Comparison of ENCODE assay signal across 13 mouse cellular contexts in genomic region chr13:31362386-31362785, GRCm38 (mm10).
DNase-seq lines count a peak whose midpoint lies in the region; ATAC-seq and TF ChIP-seq lines count a peak whose summit lies in the region.
"Had no signal": no experiment of that assay in that cellular context is flagged by ENCODE, and none has a peak within 500 bp of the region (broad histone marks: within the 10 kb centered on the region; RNA-seq: fewer than 3 reads in every experiment).

No protein-coding gene starts in this region.

- H3K9me3 ChIP-seq in hindbrain, postnatal 0 days (ENCODE audit: low read length), result no peaks in the 10 kb centered on the region
- no peaks in the 10 kb centered on the region for H3K9me3 ChIP-seq in hindbrain, embryonic 12.5 days (replicated peaks)
- H3K9me3 ChIP-seq in lung, embryonic 16.5 days (ENCODE audit: control insufficient read depth, low read length), result no peaks in the 10 kb centered on the region
- H3K9me3 ChIP-seq: limb, embryonic 15.5 days; stomach, embryonic 15.5 days had no signal

- no peaks in the 10 kb centered on the region for H3K27me3 ChIP-seq in hindbrain, postnatal 0 days (ENCODE audit: insufficient read depth, low read length)
- no peaks in the 10 kb centered on the region for H3K27me3 ChIP-seq in hindbrain, embryonic 12.5 days
- H3K27me3 ChIP-seq in lung, embryonic 16.5 days (ENCODE audit: control insufficient read depth, insufficient read depth, low read depth, low read length), result no peaks in the 10 kb centered on the region
- H3K27me3 ChIP-seq: limb, embryonic 15.5 days; stomach, embryonic 15.5 days had no signal

- H3K4me3 ChIP-seq in hindbrain, postnatal 0 days (ENCODE audit: low read length), result no peak overlapping the region
- no peak overlapping the region for H3K4me3 ChIP-seq in hindbrain, embryonic 12.5 days
- H3K4me3 ChIP-seq in lung, embryonic 16.5 days (ENCODE audit: low read length), result no peak overlapping the region
- H3K4me3 ChIP-seq: gastrocnemius, adult 2 months; limb, embryonic 15.5 days; stomach, embryonic 15.5 days had no signal

- no peak for TF ChIP-seq CTCF in hindbrain, postnatal 0 days (IDR thresholded peaks at IDR 0.05; ENCODE audit: low read depth)

- no peaks in the 10 kb centered on the region for H3K4me1 ChIP-seq in hindbrain, postnatal 0 days (ENCODE audit: insufficient read depth, low read length)
- peaks cover 6% of the 10 kb centered on the region for H3K4me1 ChIP-seq in hindbrain, embryonic 12.5 days
- 0 out of 2 replicates have a peak, but pooled peaks cover 2% of the 10 kb centered on the region for H3K4me1 ChIP-seq in lung, embryonic 16.5 days (replicated peaks; ENCODE audit: control insufficient read depth, insufficient read depth, low read length)
- H3K4me1 ChIP-seq: stomach, embryonic 15.5 days had no signal

- 17% methylated on average over 3 of the region's 3 CpGs for WGBS in hindbrain, postnatal 0 days
- 21% methylated on average over 3 of the region's 3 CpGs for WGBS in hindbrain, embryonic 12.5 days
- WGBS in lung, embryonic 16.5 days, result 8% methylated on average over 3 of the region's 3 CpGs

- H3K9ac ChIP-seq in hindbrain, postnatal 0 days (replicated peaks; ENCODE audit: low read length), result no peak overlapping the region
- no peak overlapping the region for H3K9ac ChIP-seq in hindbrain, embryonic 12.5 days
- no peak overlapping the region for H3K9ac ChIP-seq in lung, embryonic 16.5 days (ENCODE audit: low read length)
- H3K9ac ChIP-seq: limb, embryonic 15.5 days; stomach, embryonic 15.5 days had no signal

- no peaks in the 10 kb centered on the region for H3K36me3 ChIP-seq in hindbrain, postnatal 0 days (ENCODE audit: insufficient read depth, low read length)
- H3K36me3 ChIP-seq in hindbrain, embryonic 12.5 days, result no peaks in the 10 kb centered on the region
- no peaks in the 10 kb centered on the region for H3K36me3 ChIP-seq in lung, embryonic 16.5 days (ENCODE audit: control insufficient read depth, insufficient read depth, low read length)
- H3K36me3 ChIP-seq: limb, embryonic 15.5 days; stomach, embryonic 15.5 days had no signal

- peak; percentile 63 for ATAC-seq in hindbrain, postnatal 0 days
- ATAC-seq in hindbrain, embryonic 12.5 days (ENCODE audit: low FRiP score), result no peak
- peak; percentile 70 for ATAC-seq in lung, embryonic 16.5 days (ENCODE audit: low read depth)
- no peak for ATAC-seq in megakaryocyte-erythroid progenitor cell, adult 5-6 weeks (replicated peaks; ENCODE audit: low FRiP score, low TSS enrichment, poor library complexity, severe bottlenecking)

- no peak overlapping the region for H3K4me2 ChIP-seq in hindbrain, postnatal 0 days (ENCODE audit: low read depth, low read length)
- no peak overlapping the region for H3K4me2 ChIP-seq in hindbrain, embryonic 12.5 days (replicated peaks)
- H3K4me2 ChIP-seq in lung, embryonic 16.5 days (ENCODE audit: low read depth, low read length), result no peak overlapping the region
- H3K4me2 ChIP-seq: limb, embryonic 15.5 days; stomach, embryonic 15.5 days had no signal

- DNase-seq in hindbrain, postnatal 0 days (ENCODE audit: low spot score), result peak; percentile 62
- DNase-seq in lung, postnatal 25 days (ENCODE audit: low spot score), result no peak
- peak; percentile 33 for DNase-seq in embryo, embryonic 10.5 days (ENCODE audit: low spot score)
- peak; percentile 43 for DNase-seq in forelimb bud, embryonic 11.5 days (ENCODE audit: low read depth, low spot score)
- DNase-seq: cerebellum, adult 9-10 months; gastrocnemius, adult 2 months; right cerebral cortex, postnatal 4 days; thymus, postnatal 36 days had no signal

- H3K27ac ChIP-seq in hindbrain, postnatal 0 days, result no peak overlapping the region
- H3K27ac ChIP-seq in hindbrain, embryonic 12.5 days, result no peak overlapping the region
- no peak overlapping the region for H3K27ac ChIP-seq in lung, embryonic 16.5 days (ENCODE audit: low read length)
- H3K27ac ChIP-seq: gastrocnemius, adult 2 months; limb, embryonic 15.5 days; stomach, embryonic 15.5 days had no signal

Comparison
In these comparisons a context has a peak if more than half of its experiments do, and no peak if none do; other contexts are left out.
1. ATAC-seq: peak in hindbrain, postnatal 0 days (single experiment) and lung, embryonic 16.5 days (single experiment); none in hindbrain, embryonic 12.5 days (single experiment) and megakaryocyte-erythroid progenitor cell, adult 5-6 weeks (single experiment).